Mouse (Mus musculus): ENCODE data around the gene Icam2. TPM values are rescaled to one million over a fixed set of nuclear protein-coding genes. Genes with fewer than 3 reads are reported as not detected.

Gene Icam2
- polyA plus RNA-seq, 1 experiment from 2014 or later: 15.8 TPM

- ATAC-seq (ENCODE audit: low FRiP score) (no peak), DNase-seq (ENCODE audit: low spot score, missing footprints) (no peak)
- Histone ChIP-seq H3K9me3 (ENCODE audit: control insufficient read depth, low read length) (no peaks in the 10 kb centered on the region), H3K27ac (ENCODE audit: low read depth, low read length) (no peak overlapping the region), H3K36me3 (ENCODE audit: control insufficient read depth, insufficient read depth, low read length) (no peaks in the 10 kb centered on the region), H3K27me3 (ENCODE audit: control insufficient read depth, insufficient read depth, low read length) (no peaks in the 10 kb centered on the region), H3K4me3 (ENCODE audit: low read depth, low read length) (no peak overlapping the region), H3K4me2 (no peak overlapping the region), H3K9ac (ENCODE audit: low read length) (no peak overlapping the region), H3K4me1 (ENCODE audit: control insufficient read depth, insufficient read depth, low read length) (no peaks in the 10 kb centered on the region)
- 80% methylated on average over 6 of the region's 6 CpGs for WGBS
Measured at GRCm38 (mm10) chr11:106383051-106383790, 4.7 kb downstream of the Icam2 start.

GRCm38 (mm10) chr11:106382424-106382823 is 5.5 kb downstream of the Icam2 start:
- WGBS: 84% methylated on average over 5 of the region's 5 CpGs

GRCm38 (mm10) chr11:106381883-106382282 is 6.0 kb downstream of the Icam2 start:
- DNase-seq (ENCODE audit: low spot score, missing footprints) (no peak), ATAC-seq (ENCODE audit: low FRiP score) (no peak)
- Histone ChIP-seq H3K27ac (ENCODE audit: low read depth, low read length) (no peak overlapping the region), H3K9me3 (ENCODE audit: control insufficient read depth, low read length) (no peaks in the 10 kb centered on the region), H3K36me3 (ENCODE audit: control insufficient read depth, insufficient read depth, low read length) (no peaks in the 10 kb centered on the region), H3K27me3 (ENCODE audit: control insufficient read depth, insufficient read depth, low read length) (no peaks in the 10 kb centered on the region), H3K4me2 (no peak overlapping the region), H3K9ac (ENCODE audit: low read length) (no peak overlapping the region), H3K4me1 (ENCODE audit: control insufficient read depth, insufficient read depth, low read length) (no peaks in the 10 kb centered on the region), H3K4me3 (ENCODE audit: low read depth, low read length) (no peak overlapping the region)
- WGBS: 87% methylated on average over 7 of the region's 7 CpGs

More at GRCm38 (mm10) chr11:106382424-106382823, 5.5 kb downstream of the Icam2 start:
- no peak overlapping the region for H3K9ac ChIP-seq (ENCODE audit: low read length)
- H3K4me3 ChIP-seq (ENCODE audit: low read depth, low read length): no peak overlapping the region
- H3K27ac ChIP-seq (ENCODE audit: low read depth, low read length): no peak overlapping the region
- H3K27me3 ChIP-seq (ENCODE audit: control insufficient read depth, insufficient read depth, low read length): no peaks in the 10 kb centered on the region
- no peak for DNase-seq (ENCODE audit: low spot score, missing footprints)
- no peaks in the 10 kb centered on the region for H3K36me3 ChIP-seq (ENCODE audit: control insufficient read depth, insufficient read depth, low read length)
- no peaks in the 10 kb centered on the region for H3K4me1 ChIP-seq (ENCODE audit: control insufficient read depth, insufficient read depth, low read length)
- H3K4me2 ChIP-seq: no peak overlapping the region
- no peaks in the 10 kb centered on the region for H3K9me3 ChIP-seq (ENCODE audit: control insufficient read depth, low read length)
- ATAC-seq (ENCODE audit: low FRiP score): no peak

- H3K36me3 ChIP-seq (ENCODE audit: control insufficient read depth, insufficient read depth, low read length): no peaks in the 10 kb centered on the region
- no peak overlapping the region for H3K4me2 ChIP-seq
- H3K9ac ChIP-seq (ENCODE audit: low read length): no peak overlapping the region
- H3K27ac ChIP-seq (ENCODE audit: low read depth, low read length): no peak overlapping the region
- H3K4me1 ChIP-seq (ENCODE audit: control insufficient read depth, insufficient read depth, low read length): no peaks in the 10 kb centered on the region
- 85% methylated on average over 11 of the region's 11 CpGs for WGBS
- DNase-seq (ENCODE audit: low spot score, missing footprints) (no peak), ATAC-seq (ENCODE audit: low FRiP score) (no peak)
- H3K27me3 ChIP-seq (ENCODE audit: control insufficient read depth, insufficient read depth, low read length): no peaks in the 10 kb centered on the region
- H3K9me3 ChIP-seq (ENCODE audit: control insufficient read depth, low read length): no peaks in the 10 kb centered on the region
- no peak overlapping the region for H3K4me3 ChIP-seq (ENCODE audit: low read depth, low read length)
Measured at GRCm38 (mm10) chr11:106381011-106381410, 6.9 kb downstream of the Icam2 start.

GRCm38 (mm10) chr11:106374979-106375378 is 12.9 kb downstream of the Icam2 start:
- DNase-seq (ENCODE audit: low spot score, missing footprints) (no peak), ATAC-seq (ENCODE audit: low FRiP score) (no peak)
- Histone ChIP-seq H3K9me3 (ENCODE audit: control insufficient read depth, low read length) (no peaks in the 10 kb centered on the region), H3K4me2 (no peak overlapping the region), H3K27me3 (ENCODE audit: control insufficient read depth, insufficient read depth, low read length) (no peaks in the 10 kb centered on the region), H3K9ac (ENCODE audit: low read length) (no peak overlapping the region), H3K4me3 (ENCODE audit: low read depth, low read length) (no peak overlapping the region), H3K4me1 (ENCODE audit: control insufficient read depth, insufficient read depth, low read length) (no peaks in the 10 kb centered on the region), H3K27ac (ENCODE audit: low read depth, low read length) (no peak overlapping the region), H3K36me3 (ENCODE audit: control insufficient read depth, insufficient read depth, low read length) (no peaks in the 10 kb centered on the region)
- 73% methylated on average over 5 of the region's 5 CpGs for WGBS

- WGBS: 61% methylated on average over 9 of the region's 9 CpGs
- H3K4me2 ChIP-seq: no peak overlapping the region
- no peak overlapping the region for H3K27ac ChIP-seq (ENCODE audit: low read depth, low read length)
- H3K9me3 ChIP-seq (ENCODE audit: control insufficient read depth, low read length): no peaks in the 10 kb centered on the region
- H3K4me3 ChIP-seq (ENCODE audit: low read depth, low read length): no peak overlapping the region
- H3K4me1 ChIP-seq (ENCODE audit: control insufficient read depth, insufficient read depth, low read length): no peaks in the 10 kb centered on the region
- H3K36me3 ChIP-seq (ENCODE audit: control insufficient read depth, insufficient read depth, low read length): no peaks in the 10 kb centered on the region
- H3K9ac ChIP-seq (ENCODE audit: low read length): no peak overlapping the region
- ATAC-seq (ENCODE audit: low FRiP score) (no peak), DNase-seq (ENCODE audit: low spot score, missing footprints) (no peak)
- H3K27me3 ChIP-seq (ENCODE audit: control insufficient read depth, insufficient read depth, low read length): no peaks in the 10 kb centered on the region
Measured at GRCm38 (mm10) chr11:106374559-106374958, 13.3 kb downstream of the Icam2 start.

GRCm38 (mm10) chr11:106373998-106374397 is 13.9 kb downstream of the Icam2 start:
- ATAC-seq (ENCODE audit: low FRiP score): no peak
- no peak for DNase-seq (ENCODE audit: low spot score, missing footprints)
- Histone ChIP-seq H3K36me3 (ENCODE audit: control insufficient read depth, insufficient read depth, low read length) (no peaks in the 10 kb centered on the region), H3K9me3 (ENCODE audit: control insufficient read depth, low read length) (no peaks in the 10 kb centered on the region), H3K4me3 (ENCODE audit: low read depth, low read length) (no peak overlapping the region), H3K4me2 (no peak overlapping the region), H3K27me3 (ENCODE audit: control insufficient read depth, insufficient read depth, low read length) (no peaks in the 10 kb centered on the region), H3K4me1 (ENCODE audit: control insufficient read depth, insufficient read depth, low read length) (no peaks in the 10 kb centered on the region), H3K27ac (ENCODE audit: low read depth, low read length) (no peak overlapping the region), H3K9ac (ENCODE audit: low read length) (no peak overlapping the region)
- WGBS: 62% methylated on average over 11 of the region's 11 CpGs

GRCm38 (mm10) chr11:106366316-106366715 is 21.6 kb downstream of the Icam2 start:
- peaks cover 10% of the 10 kb centered on the region for H3K4me1 ChIP-seq (ENCODE audit: control insufficient read depth, insufficient read depth, low read length)
- H3K27me3 ChIP-seq (ENCODE audit: control insufficient read depth, insufficient read depth, low read length): no peaks in the 10 kb centered on the region
- H3K27ac ChIP-seq (ENCODE audit: low read depth, low read length): no peak overlapping the region
- H3K4me2 ChIP-seq: no peak overlapping the region
- ATAC-seq (ENCODE audit: low FRiP score) (peak; percentile 52), DNase-seq (ENCODE audit: low spot score, missing footprints) (peak; percentile 97)
- WGBS: 10% methylated on average over 3 of the region's 3 CpGs
- no peak overlapping the region for H3K4me3 ChIP-seq (ENCODE audit: low read depth, low read length)
- H3K9me3 ChIP-seq (ENCODE audit: control insufficient read depth, low read length): no peaks in the 10 kb centered on the region
- H3K9ac ChIP-seq (ENCODE audit: low read length): no peak overlapping the region
- H3K36me3 ChIP-seq (ENCODE audit: control insufficient read depth, insufficient read depth, low read length): no peaks in the 10 kb centered on the region

- H3K36me3 ChIP-seq (ENCODE audit: control insufficient read depth, insufficient read depth, low read length): no peaks in the 10 kb centered on the region
- ATAC-seq (ENCODE audit: low FRiP score) (no peak), DNase-seq (ENCODE audit: low spot score, missing footprints) (no peak)
- peak within 1 kb of the TSS; percentile 10; the same call in 1 of the 2 replicates for H3K4me2 ChIP-seq
- no peak within 1 kb of the TSS for H3K27ac ChIP-seq (ENCODE audit: low read depth, low read length)
- peaks cover 10% of the 10 kb centered on the region for H3K4me1 ChIP-seq (ENCODE audit: control insufficient read depth, insufficient read depth, low read length)
- H3K9me3 ChIP-seq (ENCODE audit: control insufficient read depth, low read length): no peaks in the 10 kb centered on the region
- no peaks in the 10 kb centered on the region for H3K27me3 ChIP-seq (ENCODE audit: control insufficient read depth, insufficient read depth, low read length)
- WGBS: 71% methylated on average over 10 of the region's 10 CpGs
- no peak within 1 kb of the TSS for H3K4me3 ChIP-seq (ENCODE audit: low read depth, low read length)
- H3K9ac ChIP-seq (ENCODE audit: low read length): peak within 1 kb of the TSS; percentile 11; the same call in 1 of the 2 replicates
Measured at GRCm38 (mm10) chr11:106365366-106365765, 22.5 kb downstream of the Icam2 start, which contains the start of gene Prr29. Gene Prr29 (plus strand): TSS chr11:106365472.

All from midbrain, embryonic 11.5 days (tissue).